Mouse (Mus musculus) cerebellum, postnatal 4 days (tissue): ENCODE measurements around the gene Jmjd8.
"Not testable (repeated sequence)": the region's sequence is repeated elsewhere in the genome, so short reads cannot be mapped to it uniquely, and the experiment has no call there.

Experiments
- DNase-seq, 2 experiments: peaks; one replicate each; pipeline ENCODE4 v3.0.0; 2022; ENCODE audit warnings: low spot score in 2 of 2, mixed read lengths in 1 of 2

The Jmjd8 gene

GRCm38 (mm10) chr17:25828712-25829557 lies at the start of gene Jmjd8:
Gene Jmjd8, plus strand, starts transcription at chr17:25828867.
- DNase-seq = peak; percentile 68 to 77

- peak in 1 of 2 experiments; percentile 20 for DNase-seq
Measured at GRCm38 (mm10) chr17:25781339-25781738, 47.3 kb upstream of the Jmjd8 start.

GRCm38 (mm10) chr17:25783086-25783485 lies 45.6 kb upstream of the Jmjd8 start:
- no peak for DNase-seq

- DNase-seq = no peak
Measured at GRCm38 (mm10) chr17:25783861-25784574, 44.6 kb upstream of the Jmjd8 start.

- DNase-seq = peak; percentile 94 to 96
Measured at GRCm38 (mm10) chr17:25785281-25785745, 43.4 kb upstream of the Jmjd8 start, which contains the start of gene Haghl. Gene Haghl, minus strand, starts transcription at chr17:25785673.

GRCm38 (mm10) chr17:25786280-25786679 lies 42.4 kb upstream of the Jmjd8 start, which contains the start of gene Ccdc78:
Gene Ccdc78, plus strand, starts transcription at chr17:25786580.
- DNase-seq = no peak

- no peak for DNase-seq
Measured at GRCm38 (mm10) chr17:25786781-25787504, 41.7 kb upstream of the Jmjd8 start.

- no peak for DNase-seq
Measured at GRCm38 (mm10) chr17:25791320-25791842, 37.3 kb upstream of the Jmjd8 start.

GRCm38 (mm10) chr17:25791843-25792527 lies 36.7 kb upstream of the Jmjd8 start:
- peak; percentile 79 to 90 for DNase-seq

GRCm38 (mm10) chr17:25792615-25793014 lies 36.1 kb upstream of the Jmjd8 start, which contains the start of gene Fam173a:
Gene Fam173a, minus strand, starts transcription at chr17:25792901.
- DNase-seq = peak in 1 of 2 experiments; percentile 63

- DNase-seq = no peak
Measured at GRCm38 (mm10) chr17:25794197-25794596, 34.5 kb upstream of the Jmjd8 start.

GRCm38 (mm10) chr17:25794998-25795397 lies 33.7 kb upstream of the Jmjd8 start:
- DNase-seq = no peak

GRCm38 (mm10) chr17:25795609-25796092 lies 33.0 kb upstream of the Jmjd8 start, which contains the start of gene AC134908.4:
Gene AC134908.4, minus strand, starts transcription at chr17:25795659.
- DNase-seq = no peak

GRCm38 (mm10) chr17:25796211-25796771 lies 32.4 kb upstream of the Jmjd8 start:
- no peak for DNase-seq

GRCm38 (mm10) chr17:25796951-25797369 lies 31.7 kb upstream of the Jmjd8 start, which contains the start of gene Metrn:
Gene Metrn, minus strand, starts transcription at chr17:25797136.
- peak; percentile 67 to 80 for DNase-seq

- peak in 1 of 2 experiments; percentile 68 for DNase-seq
Measured at GRCm38 (mm10) chr17:25801029-25801428, 27.6 kb upstream of the Jmjd8 start.

- peak in 1 of 2 experiments; percentile 71 for DNase-seq
Measured at GRCm38 (mm10) chr17:25802825-25803517, 25.7 kb upstream of the Jmjd8 start.

GRCm38 (mm10) chr17:25806507-25806906 lies 22.2 kb upstream of the Jmjd8 start:
- DNase-seq = no peak

- not testable (repeated sequence) for DNase-seq
Measured at GRCm38 (mm10) chr17:25807452-25807851, 21.2 kb upstream of the Jmjd8 start.
